Mouse (Mus musculus): ENCODE measurements at regions not wholly inside any gene's neighbourhood (a gene's known extent, or its start where the extent isn't known, plus 50 kb on each side); places are given as distances from the start of the nearest gene placed in this dataset.

DNA sequence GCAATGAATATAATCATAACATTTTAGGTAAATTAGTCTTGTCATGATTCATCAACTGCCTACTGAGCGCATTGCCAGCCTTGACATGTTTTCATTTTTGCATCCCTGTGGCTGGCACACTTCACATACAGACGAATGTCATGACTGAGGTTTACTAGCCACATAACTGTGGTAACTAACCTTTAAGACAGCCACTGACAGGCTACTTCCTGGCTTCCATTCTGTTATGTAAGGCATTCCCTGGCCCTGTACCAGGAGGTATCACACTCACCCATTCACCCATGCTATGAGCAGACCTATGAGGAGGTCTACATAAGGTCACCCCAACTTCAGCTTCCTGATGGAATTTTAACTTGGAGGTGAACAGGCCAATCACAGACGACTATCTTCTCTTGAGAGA lies 212.8 kb downstream of the Gm12728 start:
- TF ChIP-seq CTCF (IDR thresholded peaks at IDR 0.05; ENCODE audit: borderline replicate concordance, extremely low read depth, insufficient read depth, insufficient read length) = no peak
- TF ChIP-seq POLR2A (IDR thresholded peaks at IDR 0.05; ENCODE audit: borderline replicate concordance, extremely low read depth, insufficient read depth, insufficient read length, poor library complexity, severe bottlenecking) = no peak
